Mouse (Mus musculus) heart, embryonic 12.5 days (tissue): ENCODE measurements around the gene Abcf3. TPM values are rescaled to one million over a fixed set of nuclear protein-coding genes. Genes with fewer than 3 reads are reported as not detected.

ENCODE experiments used
- ATAC-seq: fragments of 200-750 bp; cut with Nextera tagmentation; 2 replicates; pipeline ENCODE4 v1.8.0; 2017; ENCODE audit warnings: moderate TSS enrichment, moderate library complexity; ENCODE audit not compliant: insufficient number of reproducible peaks, low FRiP score
- H3K27ac ChIP-seq: fragments of 300-500 bp; sonication (generic); 2 replicates; pipeline ENCODE4 v1.5.1; 2016; ENCODE audit warnings: mild to moderate bottlenecking, moderate library complexity; ENCODE audit not compliant: poor library complexity, severe bottlenecking
- H3K27me3 ChIP-seq: fragments of 300-500 bp; sonication (generic); replicated peaks from 2 replicates; pipeline ENCODE4 v1.6.1; 2016; ENCODE audit warnings: mild to moderate bottlenecking, moderate library complexity
- H3K36me3 ChIP-seq: fragments of 300-500 bp; sonication (generic); 2 replicates; pipeline ENCODE4 v1.6.1; 2016; ENCODE audit warnings: mild to moderate bottlenecking, moderate library complexity
- H3K4me1 ChIP-seq: fragments of 300-500 bp; sonication (generic); replicated peaks from 2 replicates; pipeline ENCODE4 v1.6.1; 2016; ENCODE audit warnings: mild to moderate bottlenecking
- H3K4me2 ChIP-seq: fragments of 300-500 bp; sonication (generic); 2 replicates; pipeline ENCODE4 v1.6.1; 2016; ENCODE audit warnings: mild to moderate bottlenecking, moderate library complexity
- H3K4me3 ChIP-seq: fragments of 300-500 bp; sonication (generic); 2 replicates; pipeline ENCODE4 v1.5.1; 2016; ENCODE audit warnings: mild to moderate bottlenecking
- H3K9ac ChIP-seq: fragments of 300-500 bp; sonication (generic); 2 replicates; pipeline ENCODE4 v1.6.1; 2016; ENCODE audit warnings: mild to moderate bottlenecking, moderate library complexity
- H3K9me3 ChIP-seq: fragments of 300-500 bp; sonication (generic); replicated peaks from 2 replicates; pipeline ENCODE4 v1.6.1; 2016; ENCODE audit warnings: mild to moderate bottlenecking, moderate library complexity
- WGBS: fragments of 180-500 bp; shearing (Covaris S2); methylation state at CpG from one replicate; pipeline ENCODE4 v1.1.7; 2016; 5-methylcytosine and 5-hydroxymethylcytosine counted together
- polyA plus RNA-seq: library from polyadenylated mRNA; unstranded; fragments of >200 nt; fragmentation: Nextera tagmentation; extraction: Ambion mirVana; gene quantifications from 2 replicates; pipeline ENCODE4 v1.2.1, GENCODE M21; 2016

Gene Abcf3
- polyA plus RNA-seq, 1 experiment from 2014 or later = 55.4 TPM

- Histone ChIP-seq H3K4me1 (no peaks in the 10 kb centered on the region), H3K4me2 (no peak overlapping the region), H3K27me3 (no peaks in the 10 kb centered on the region), H3K36me3 (peaks cover 94% of the 10 kb centered on the region), H3K27ac (no peak overlapping the region), H3K9ac (no peak overlapping the region), H3K4me3 (no peak overlapping the region), H3K9me3 (no peaks in the 10 kb centered on the region)
- no peak for ATAC-seq
- 83% methylated on average over 5 of the region's 5 CpGs for WGBS
Observed at GRCm38 (mm10) chr16:20528779-20529178, 19.6 kb upstream of the Abcf3 start.

GRCm38 (mm10) chr16:20529375-20529774 is 19.0 kb upstream of the Abcf3 start:
- Histone ChIP-seq H3K9ac (no peak overlapping the region), H3K4me2 (no peak overlapping the region), H3K27me3 (no peaks in the 10 kb centered on the region), H3K4me1 (no peaks in the 10 kb centered on the region), H3K4me3 (no peak overlapping the region), H3K36me3 (peaks cover 88% of the 10 kb centered on the region), H3K27ac (no peak overlapping the region), H3K9me3 (no peaks in the 10 kb centered on the region)
- no peak for ATAC-seq
- WGBS = 82% methylated on average over 1 of the region's 1 CpGs

GRCm38 (mm10) chr16:20530941-20531340 is 17.4 kb upstream of the Abcf3 start:
- H3K27me3 ChIP-seq = no peaks in the 10 kb centered on the region
- H3K4me3 ChIP-seq = no peak overlapping the region
- H3K9me3 ChIP-seq = no peaks in the 10 kb centered on the region
- H3K4me1 ChIP-seq = peaks cover under 1% of the 10 kb centered on the region; the same call in 1 of the 2 replicates
- H3K9ac ChIP-seq = no peak overlapping the region
- 92% methylated on average over 20 of the region's 20 CpGs for WGBS
- no peak overlapping the region for H3K27ac ChIP-seq
- peaks cover 75% of the 10 kb centered on the region for H3K36me3 ChIP-seq
- H3K4me2 ChIP-seq = no peak overlapping the region
- no peak for ATAC-seq

GRCm38 (mm10) chr16:20534617-20535295 is 13.6 kb upstream of the Abcf3 start:
- Histone ChIP-seq H3K9me3 (no peaks in the 10 kb centered on the region), H3K9ac (no peak overlapping the region), H3K36me3 (peaks cover 59% of the 10 kb centered on the region), H3K27me3 (no peaks in the 10 kb centered on the region), H3K4me1 (peaks cover 29% of the 10 kb centered on the region), H3K4me3 (0 out of 2 replicates have a peak overlapping the region, but pooled peaks have one; percentile 83), H3K27ac (no peak overlapping the region), H3K4me2 (no peak overlapping the region)
- ATAC-seq = no peak
- WGBS = 48% methylated on average over 10 of the region's 10 CpGs

GRCm38 (mm10) chr16:20535296-20536080 is 12.9 kb upstream of the Abcf3 start, which contains the start of gene Ap2m1:
TSS of gene Ap2m1 (plus strand) at chr16:20535478.
- Histone ChIP-seq H3K36me3 (peaks cover 61% of the 10 kb centered on the region), H3K27me3 (no peaks in the 10 kb centered on the region), H3K9ac (peak within 1 kb of the TSS; percentile 92), H3K4me1 (peaks cover 29% of the 10 kb centered on the region), H3K27ac (peak within 1 kb of the TSS; percentile 86), H3K4me2 (peak within 1 kb of the TSS; percentile 96), H3K4me3 (peak within 1 kb of the TSS; percentile 83), H3K9me3 (no peaks in the 10 kb centered on the region)
- under 1% methylated on average over 52 of the region's 52 CpGs for WGBS
- ATAC-seq = peak; percentile 97

GRCm38 (mm10) chr16:20536081-20536665 is 12.2 kb upstream of the Abcf3 start:
- peak overlapping the region; percentile 92 for H3K9ac ChIP-seq
- H3K27ac ChIP-seq = peak overlapping the region; percentile 86
- H3K4me2 ChIP-seq = peak overlapping the region; percentile 96
- peaks cover 61% of the 10 kb centered on the region for H3K36me3 ChIP-seq
- H3K4me3 ChIP-seq = peak overlapping the region; percentile 83
- no peaks in the 10 kb centered on the region for H3K9me3 ChIP-seq
- whole genome bisulfite sequencing = 32% methylated on average over 9 of the region's 9 CpGs
- peaks cover 29% of the 10 kb centered on the region for H3K4me1 ChIP-seq
- no peak for ATAC-seq
- H3K27me3 ChIP-seq = no peaks in the 10 kb centered on the region

GRCm38 (mm10) chr16:20537071-20537471 is 11.3 kb upstream of the Abcf3 start:
- no peaks in the 10 kb centered on the region for H3K9me3 ChIP-seq
- H3K27me3 ChIP-seq = no peaks in the 10 kb centered on the region
- peak overlapping the region; percentile 64 for H3K9ac ChIP-seq
- H3K4me1 ChIP-seq = peaks cover 29% of the 10 kb centered on the region
- H3K36me3 ChIP-seq = peaks cover 61% of the 10 kb centered on the region
- 20% methylated on average over 5 of the region's 5 CpGs for WGBS
- peak overlapping the region; percentile 22; the same call in 1 of the 2 replicates for H3K27ac ChIP-seq
- no peak for ATAC-seq
- peak overlapping the region; percentile 96 for H3K4me2 ChIP-seq
- peak overlapping the region; percentile 83 for H3K4me3 ChIP-seq

- Histone ChIP-seq H3K4me3 (peak overlapping the region; percentile 83), H3K4me2 (peak overlapping the region; percentile 96), H3K36me3 (peaks cover 61% of the 10 kb centered on the region), H3K9me3 (no peaks in the 10 kb centered on the region), H3K27ac (no peak overlapping the region), H3K27me3 (no peaks in the 10 kb centered on the region), H3K4me1 (peaks cover 29% of the 10 kb centered on the region), H3K9ac (peak overlapping the region; percentile 64)
- WGBS = 25% methylated on average over 6 of the region's 6 CpGs
- ATAC-seq = no peak
Observed at GRCm38 (mm10) chr16:20537601-20538320, 10.6 kb upstream of the Abcf3 start.

- no peak for ATAC-seq
- Histone ChIP-seq H3K4me1 (peaks cover 29% of the 10 kb centered on the region), H3K27me3 (no peaks in the 10 kb centered on the region), H3K9me3 (no peaks in the 10 kb centered on the region), H3K36me3 (peaks cover 66% of the 10 kb centered on the region), H3K27ac (no peak overlapping the region), H3K4me2 (no peak overlapping the region), H3K4me3 (no peak overlapping the region), H3K9ac (no peak overlapping the region)
- WGBS = 63% methylated on average over 3 of the region's 3 CpGs
Observed at GRCm38 (mm10) chr16:20539649-20540048, 8.7 kb upstream of the Abcf3 start.

- H3K36me3 ChIP-seq = peaks cover 74% of the 10 kb centered on the region
- no peak overlapping the region for H3K9ac ChIP-seq
- peaks cover 29% of the 10 kb centered on the region for H3K4me1 ChIP-seq
- H3K4me2 ChIP-seq = no peak overlapping the region
- no peak overlapping the region for H3K4me3 ChIP-seq
- WGBS = 66% methylated on average over 4 of the region's 4 CpGs
- H3K9me3 ChIP-seq = no peaks in the 10 kb centered on the region
- ATAC-seq = no peak
- H3K27me3 ChIP-seq = no peaks in the 10 kb centered on the region
- H3K27ac ChIP-seq = no peak overlapping the region
Observed at GRCm38 (mm10) chr16:20540438-20540837, 7.9 kb upstream of the Abcf3 start.
